Mouse (Mus musculus) bone marrow, adult 2 months (tissue): ENCODE results near the gene Crym.

Experiments used
- CTCF ChIP-seq: fragments of 200-500 bp; IDR thresholded peaks from 2 replicates; pipeline ENCODE4 v1.5.1; 2011; ENCODE audit warnings: low read length, control low read depth; ENCODE audit not compliant: control insufficient read depth, insufficient read depth
- POLR2A ChIP-seq: fragments of 200-500 bp; IDR thresholded peaks from 2 replicates; pipeline ENCODE4 v1.6.1; 2011; ENCODE audit warnings: low read depth, mild to moderate bottlenecking, control low read depth, low read length, borderline replicate concordance; ENCODE audit not compliant: control insufficient read depth

GRCm38 (mm10) chr7:120156841-120157409 is 45.0 kb downstream of the Crym start:
- TF ChIP-seq CTCF (no peak), POLR2A (no peak)
